Mouse (Mus musculus) limb, embryonic 10.5 days (tissue): Measurements from ENCODE around the gene Pqlc2. TPM values are rescaled to one million over a fixed set of nuclear protein-coding genes. Genes with fewer than 3 reads are reported as not detected.
A peak's percentile ranks its signal among the peaks of the same experiment; 100 is the strongest.

Source experiments
- DNase-seq: peaks from one replicate; pipeline ENCODE4 v3.0.0-alpha.2; 2017; ENCODE audit warnings: low spot score
- H3K27ac ChIP-seq: fragments of 300-500 bp; sonication (generic); 2 replicates; pipeline ENCODE4 v1.5.1; 2016; ENCODE audit warnings: mild to moderate bottlenecking
- H3K27me3 ChIP-seq: fragments of 300-500 bp; sonication (generic); 2 replicates; pipeline ENCODE4 v1.6.1; 2016; ENCODE audit warnings: low read depth, mild to moderate bottlenecking; ENCODE audit not compliant: poor library complexity, severe bottlenecking
- H3K36me3 ChIP-seq: fragments of 300-500 bp; sonication (generic); 2 replicates; pipeline ENCODE4 v1.6.1; 2016; ENCODE audit warnings: mild to moderate bottlenecking, moderate library complexity
- H3K4me1 ChIP-seq: fragments of 300-500 bp; sonication (generic); 2 replicates; pipeline ENCODE4 v1.6.1; 2016
- H3K4me3 ChIP-seq: fragments of 300-500 bp; sonication (generic); 2 replicates; pipeline ENCODE4 v1.5.1; 2016; ENCODE audit warnings: mild to moderate bottlenecking, moderate library complexity
- H3K9me3 ChIP-seq: fragments of 300-500 bp; sonication (generic); replicated peaks from 2 replicates; pipeline ENCODE4 v1.6.1; 2016; ENCODE audit warnings: mild to moderate bottlenecking
- WGBS: fragments of 180-500 bp; shearing (Covaris S2); methylation state at CpG from one replicate; pipeline ENCODE4 v1.1.7; 2016; 5-methylcytosine and 5-hydroxymethylcytosine counted together
- polyA plus RNA-seq: library from polyadenylated mRNA; unstranded; fragments of >200 nt; fragmentation: Nextera tagmentation; extraction: Ambion mirVana; gene quantifications from 2 replicates; pipeline ENCODE4 v1.2.1, GENCODE M21; 2016

The Pqlc2 gene
- polyA plus RNA-seq, 1 experiment from 2014 or later = 19.7 TPM

DNA sequence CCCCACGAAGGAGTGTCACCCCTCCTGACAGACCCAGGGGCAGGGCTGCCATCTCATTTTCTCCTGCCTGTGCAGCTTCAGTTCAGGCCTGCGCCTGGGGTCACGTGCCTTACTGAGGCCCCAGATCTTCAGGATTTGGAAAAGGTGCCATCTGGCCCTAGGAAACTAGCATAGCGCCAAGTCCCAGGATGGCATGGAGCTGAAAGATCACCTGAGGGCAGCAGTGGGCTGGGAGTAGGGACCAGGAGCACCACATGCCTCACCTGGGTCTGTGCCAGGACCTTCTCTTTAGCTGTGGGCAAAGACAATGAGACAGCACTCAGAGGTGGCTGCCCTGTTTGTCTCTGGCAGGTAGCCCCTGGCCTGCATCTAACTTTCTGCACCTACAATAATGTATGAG lies 12.9 kb downstream of the Pqlc2 start:
- Histone ChIP-seq H3K27me3 (no peaks in the 10 kb centered on the region), H3K36me3 (peaks cover 48% of the 10 kb centered on the region), H3K4me3 (no peak overlapping the region), H3K27ac (no peak overlapping the region), H3K4me1 (peaks cover 15% of the 10 kb centered on the region), H3K9me3 (no peaks in the 10 kb centered on the region)
- DNase-seq = no peak
- WGBS = 87% methylated on average over 4 of the region's 4 CpGs

DNA sequence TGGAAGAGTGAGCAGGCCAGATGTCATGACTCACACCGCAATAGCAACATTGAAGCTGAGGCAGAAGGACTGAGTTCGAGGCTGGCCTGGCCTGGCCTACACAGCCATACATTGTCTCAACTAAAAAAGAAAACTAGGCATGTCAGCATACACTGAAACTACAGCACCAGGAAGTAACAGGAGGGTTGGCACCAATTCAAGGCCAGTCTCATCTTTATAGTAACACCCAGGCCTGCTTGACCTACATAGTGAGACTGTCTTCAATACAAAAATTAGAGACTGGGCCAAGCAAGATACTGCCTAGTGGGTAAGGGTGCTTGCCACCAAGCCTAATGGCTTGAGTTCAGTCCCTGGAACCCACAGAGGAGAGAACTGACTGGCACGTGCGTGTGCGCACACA lies 18.5 kb downstream of the Pqlc2 start:
- H3K4me1 ChIP-seq = peaks cover 47% of the 10 kb centered on the region
- 96% methylated on average over 5 of the region's 5 CpGs for WGBS
- DNase-seq = no peak
- H3K27ac ChIP-seq = no peak overlapping the region
- H3K9me3 ChIP-seq = no peaks in the 10 kb centered on the region
- H3K4me3 ChIP-seq = no peak overlapping the region
- H3K36me3 ChIP-seq = peaks cover 54% of the 10 kb centered on the region
- H3K27me3 ChIP-seq = no peaks in the 10 kb centered on the region

DNA sequence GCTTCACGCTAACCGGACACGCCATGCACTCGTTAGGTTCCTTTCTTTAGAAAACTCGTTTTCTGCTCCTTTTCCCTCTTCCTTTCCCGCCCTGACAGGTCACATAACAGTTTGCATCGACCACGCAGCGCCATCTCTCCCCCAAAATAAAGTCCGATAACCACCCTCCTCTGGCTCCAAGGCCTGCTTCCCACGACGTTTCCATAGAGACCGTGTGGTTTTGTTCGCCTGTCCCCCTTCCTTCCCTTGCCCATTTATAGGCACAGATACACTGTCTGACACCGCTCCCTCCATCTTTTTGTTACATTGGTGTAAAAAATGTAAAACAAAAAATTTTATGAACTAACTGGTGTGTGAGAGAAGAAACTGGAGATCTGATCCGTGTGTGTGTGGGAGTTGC lies 19.4 kb downstream of the Pqlc2 start:
- WGBS = 88% methylated on average over 16 of the region's 16 CpGs
- Histone ChIP-seq H3K4me3 (no peak overlapping the region), H3K36me3 (peaks cover 62% of the 10 kb centered on the region), H3K27me3 (no peaks in the 10 kb centered on the region), H3K9me3 (no peaks in the 10 kb centered on the region), H3K27ac (no peak overlapping the region), H3K4me1 (peaks cover 47% of the 10 kb centered on the region)
- DNase-seq = no peak

DNA sequence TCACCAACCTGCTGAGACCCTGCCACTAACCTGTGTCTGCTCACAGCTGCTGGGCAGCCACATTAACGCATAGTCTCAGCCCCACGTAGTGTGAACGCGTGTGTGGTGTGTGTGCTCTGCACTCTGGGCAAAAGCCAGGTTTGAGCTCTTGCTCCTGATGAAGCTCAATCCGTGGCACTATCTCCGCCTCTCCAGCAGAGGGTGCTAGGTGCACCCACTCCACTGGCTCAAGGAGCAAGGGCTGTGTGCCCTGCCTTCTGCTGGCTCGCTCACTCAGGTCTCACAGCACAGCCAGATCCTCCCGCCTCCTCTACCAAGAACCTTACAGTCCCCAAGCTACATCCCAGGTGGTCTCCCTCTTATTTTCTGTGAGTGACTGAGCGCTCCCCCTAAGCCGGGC lies 21.5 kb downstream of the Pqlc2 start:
- no peak overlapping the region for H3K4me3 ChIP-seq
- no peaks in the 10 kb centered on the region for H3K9me3 ChIP-seq
- 62% methylated on average over 10 of the region's 10 CpGs for WGBS
- no peaks in the 10 kb centered on the region for H3K27me3 ChIP-seq
- peak overlapping the region; percentile 63 for H3K27ac ChIP-seq
- peak; percentile 69 for DNase-seq
- H3K4me1 ChIP-seq = peaks cover 65% of the 10 kb centered on the region
- H3K36me3 ChIP-seq = peaks cover 81% of the 10 kb centered on the region

DNA sequence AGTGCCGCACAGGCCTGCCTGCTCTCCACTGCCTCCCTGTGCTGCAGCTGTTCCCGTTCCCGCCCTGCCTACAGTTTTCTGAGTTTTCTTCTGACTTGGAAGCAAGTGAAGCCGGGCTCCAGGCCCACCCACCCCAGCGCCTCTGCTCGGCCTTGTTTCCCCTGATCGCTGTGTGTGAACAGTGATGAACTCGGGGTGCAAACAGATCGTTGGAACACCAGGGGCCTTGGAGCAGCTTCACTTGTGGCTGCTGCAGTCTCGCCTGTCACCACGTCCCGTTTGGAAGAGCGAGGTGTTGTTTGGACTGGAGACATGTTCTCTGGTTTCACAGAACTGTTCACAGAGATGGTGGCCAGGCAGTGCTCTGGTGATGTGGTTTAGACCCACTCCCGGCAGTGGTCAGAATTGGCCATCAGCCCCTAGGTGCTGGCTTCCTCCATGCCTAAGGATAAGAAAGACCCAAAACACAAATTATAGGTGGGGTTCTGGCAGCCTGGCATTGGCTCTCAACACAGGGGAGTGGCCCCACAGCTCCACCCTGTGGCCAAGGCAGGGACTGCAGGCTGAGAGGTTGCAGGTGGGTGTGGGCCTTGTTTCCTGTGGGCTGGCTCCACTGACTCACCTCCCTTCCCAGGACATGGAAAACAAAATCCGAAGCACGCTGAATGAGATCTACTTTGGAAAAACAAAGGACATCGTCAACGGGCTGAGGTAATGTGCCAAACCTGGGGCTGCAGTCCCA lies 23.2 kb downstream of the Pqlc2 start:
- H3K27ac ChIP-seq = peak overlapping the region; percentile 54; the same call in 1 of the 2 replicates
- H3K4me1 ChIP-seq = peaks cover 79% of the 10 kb centered on the region
- WGBS = 86% methylated on average over 18 of the region's 18 CpGs
- H3K4me3 ChIP-seq = no peak overlapping the region
- no peaks in the 10 kb centered on the region for H3K27me3 ChIP-seq
- no peaks in the 10 kb centered on the region for H3K9me3 ChIP-seq
- peak; percentile 91 for DNase-seq
- H3K36me3 ChIP-seq = peaks cover 93% of the 10 kb centered on the region

DNA sequence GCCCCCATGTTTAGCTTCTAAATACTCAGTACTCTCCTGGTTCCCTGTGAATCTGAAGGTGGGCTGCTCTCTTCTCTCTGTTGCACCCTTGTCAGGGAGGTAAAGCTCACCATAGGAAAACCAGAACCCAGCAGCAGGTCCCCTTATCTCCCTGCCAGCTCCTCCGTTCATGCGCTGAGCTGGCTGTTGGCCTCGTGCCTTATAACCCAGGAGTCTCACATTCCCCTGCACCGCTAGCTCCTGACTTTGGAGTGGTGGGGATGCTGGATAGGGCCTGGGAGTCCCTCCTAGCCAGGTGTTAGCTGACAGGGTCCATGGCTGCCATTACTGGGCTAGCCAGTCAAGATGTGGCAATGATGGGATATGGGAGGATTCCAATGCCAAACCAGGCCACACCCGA lies 24.3 kb downstream of the Pqlc2 start:
- WGBS = 91% methylated on average over 5 of the region's 5 CpGs
- Histone ChIP-seq H3K27me3 (no peaks in the 10 kb centered on the region), H3K36me3 (peaks cover 94% of the 10 kb centered on the region), H3K4me3 (no peak overlapping the region), H3K4me1 (peaks cover 90% of the 10 kb centered on the region), H3K9me3 (no peaks in the 10 kb centered on the region), H3K27ac (peak overlapping the region; percentile 54)
- DNase-seq = no peak

DNA sequence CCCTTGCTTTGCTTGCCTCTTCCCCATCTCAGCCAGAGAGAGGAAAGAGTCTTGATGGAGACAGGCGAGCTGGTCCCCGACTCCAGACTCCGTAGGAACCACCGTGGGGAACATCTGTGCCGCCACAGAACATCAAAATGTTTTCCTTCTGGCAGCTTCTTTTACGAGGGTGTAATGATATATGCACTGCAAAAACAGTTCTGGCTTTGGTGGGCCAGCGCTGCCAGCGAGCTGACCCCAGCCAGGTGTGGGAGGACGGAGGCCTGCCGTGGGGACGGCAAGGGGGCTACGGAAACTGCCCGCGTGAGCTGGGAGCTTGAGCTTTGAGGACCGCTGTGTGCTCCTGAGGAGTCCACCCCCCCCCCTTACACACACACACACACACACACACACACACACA lies 25.6 kb downstream of the Pqlc2 start:
- Histone ChIP-seq H3K27me3 (no peaks in the 10 kb centered on the region), H3K4me1 (peaks cover 80% of the 10 kb centered on the region), H3K4me3 (no peak overlapping the region), H3K9me3 (no peaks in the 10 kb centered on the region), H3K27ac (peak overlapping the region; percentile 71), H3K36me3 (peaks cover 94% of the 10 kb centered on the region)
- 64% methylated on average over 15 of the region's 15 CpGs for WGBS
- DNase-seq = peak; percentile 61

DNA sequence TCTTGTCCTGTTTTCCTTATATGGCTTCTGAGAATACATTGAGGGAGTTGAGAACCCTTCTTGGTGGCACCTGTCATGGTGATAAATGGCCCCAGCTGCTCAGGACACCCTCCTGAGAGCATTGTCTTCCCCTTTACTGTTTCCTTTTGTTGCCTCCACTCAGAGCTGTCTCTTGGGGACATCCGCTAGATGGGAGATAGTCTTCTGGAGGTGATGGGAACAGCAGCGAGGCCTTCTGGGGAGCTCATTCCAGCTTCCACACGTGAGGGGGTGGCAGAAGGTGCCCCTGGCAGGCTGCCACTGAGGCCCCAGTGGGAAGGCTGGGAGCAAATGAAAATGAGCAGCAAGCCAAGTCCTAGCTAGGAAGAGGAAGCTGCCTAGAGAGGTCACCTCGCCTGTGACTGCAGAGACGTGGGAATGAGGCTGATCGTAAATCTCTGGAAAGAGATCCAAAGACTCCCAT lies 27.5 kb downstream of the Pqlc2 start:
- Histone ChIP-seq H3K27me3 (no peaks in the 10 kb centered on the region), H3K27ac (peak overlapping the region; percentile 43; the same call in 1 of the 2 replicates), H3K36me3 (peaks cover 82% of the 10 kb centered on the region), H3K4me1 (peaks cover 61% of the 10 kb centered on the region), H3K9me3 (no peaks in the 10 kb centered on the region), H3K4me3 (no peak overlapping the region)
- DNase-seq = no peak
- 57% methylated on average over 6 of the region's 6 CpGs for WGBS

DNA sequence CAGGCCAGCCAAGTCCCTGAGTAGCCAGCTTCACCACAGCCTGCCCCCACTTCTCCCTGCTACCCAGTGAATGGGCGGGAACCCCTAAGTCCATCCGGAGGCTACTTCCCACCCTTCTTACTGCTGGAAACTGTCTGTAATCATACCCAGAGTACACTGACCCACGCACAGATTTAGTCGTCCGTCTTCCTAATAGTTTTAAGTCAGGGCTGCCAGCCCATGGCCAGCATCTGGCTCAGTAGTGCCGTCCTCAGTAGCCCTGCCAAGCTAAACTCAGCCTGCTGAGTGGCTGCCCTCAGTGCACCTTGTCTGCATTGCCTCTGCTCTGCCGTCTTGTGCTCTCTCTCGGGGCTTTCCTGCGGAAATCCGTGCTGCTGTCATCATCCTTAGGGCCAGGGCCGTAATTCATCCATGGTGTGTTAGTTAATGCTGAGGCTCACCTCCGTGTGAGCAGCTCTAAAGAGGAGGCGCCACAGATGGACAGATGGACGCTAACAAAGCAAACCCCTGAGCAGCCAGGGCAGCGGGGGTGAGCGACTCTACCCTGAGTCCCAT lies 28.6 kb downstream of the Pqlc2 start:
- 82% methylated on average over 16 of the region's 16 CpGs for WGBS
- H3K4me1 ChIP-seq = peaks cover 56% of the 10 kb centered on the region
- peaks cover 78% of the 10 kb centered on the region for H3K36me3 ChIP-seq

DNA sequence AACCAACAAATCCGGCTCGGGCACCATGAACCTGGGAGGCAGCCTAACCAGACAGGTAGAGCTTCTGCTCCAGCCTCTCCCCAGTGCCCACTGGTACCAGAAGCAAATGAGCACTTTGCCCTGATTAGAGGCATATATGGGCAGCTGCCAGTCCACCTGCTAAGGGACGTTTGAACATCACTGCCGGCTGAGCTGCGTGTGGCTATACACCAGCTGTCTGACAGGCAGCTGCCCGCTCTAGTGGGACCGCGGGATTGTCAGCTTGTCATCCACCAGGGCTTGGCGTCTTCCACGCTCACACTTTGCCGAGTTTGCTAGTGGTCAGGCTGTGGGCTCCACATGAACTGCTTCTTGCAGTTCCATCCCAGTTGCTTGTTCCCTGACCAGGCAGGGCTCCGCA lies 30.0 kb downstream of the Pqlc2 start:
- H3K27me3 ChIP-seq = no peaks in the 10 kb centered on the region
- peaks cover 71% of the 10 kb centered on the region for H3K36me3 ChIP-seq
- no peak for DNase-seq
- H3K9me3 ChIP-seq = no peaks in the 10 kb centered on the region
- no peak overlapping the region for H3K4me3 ChIP-seq
- 96% methylated on average over 12 of the region's 12 CpGs for WGBS
- H3K4me1 ChIP-seq = peaks cover 54% of the 10 kb centered on the region
- H3K27ac ChIP-seq = no peak overlapping the region

More for the DNA sequence above, 28.6 kb downstream of the Pqlc2 start:
- Histone ChIP-seq H3K27me3 (no peaks in the 10 kb centered on the region), H3K27ac (peak overlapping the region; percentile 47; the same call in 1 of the 2 replicates), H3K9me3 (no peaks in the 10 kb centered on the region), H3K4me3 (no peak overlapping the region)
- no peak for DNase-seq

DNA sequence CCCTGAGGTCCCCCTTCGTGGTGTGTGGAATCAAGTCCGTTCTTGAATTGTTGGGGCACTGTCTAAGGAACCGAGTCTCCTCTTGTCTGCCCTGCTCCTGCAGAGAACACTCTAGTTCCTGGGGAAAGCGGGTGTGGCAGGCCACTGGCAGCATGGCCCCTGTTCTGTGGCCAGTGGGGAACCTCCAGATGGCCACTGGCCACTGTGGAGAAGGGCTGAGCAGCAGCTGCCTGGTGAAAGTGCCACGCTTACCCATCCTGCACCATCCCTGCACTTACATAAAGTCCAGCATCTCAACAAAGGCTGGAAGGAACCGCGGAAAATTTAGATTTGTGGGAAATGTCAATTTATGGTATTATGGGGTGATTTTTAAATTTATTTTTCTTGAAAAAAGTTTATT lies 34.1 kb downstream of the Pqlc2 start:
- no peak for DNase-seq
- H3K4me1 ChIP-seq = peaks cover 37% of the 10 kb centered on the region
- 88% methylated on average over 7 of the region's 7 CpGs for WGBS
- peaks cover 70% of the 10 kb centered on the region for H3K36me3 ChIP-seq
- H3K27me3 ChIP-seq = no peaks in the 10 kb centered on the region
- 0 out of 2 replicates have a peak overlapping the region, but pooled peaks have one; percentile 7 for H3K27ac ChIP-seq
- no peak overlapping the region for H3K4me3 ChIP-seq
- H3K9me3 ChIP-seq = no peaks in the 10 kb centered on the region

DNA sequence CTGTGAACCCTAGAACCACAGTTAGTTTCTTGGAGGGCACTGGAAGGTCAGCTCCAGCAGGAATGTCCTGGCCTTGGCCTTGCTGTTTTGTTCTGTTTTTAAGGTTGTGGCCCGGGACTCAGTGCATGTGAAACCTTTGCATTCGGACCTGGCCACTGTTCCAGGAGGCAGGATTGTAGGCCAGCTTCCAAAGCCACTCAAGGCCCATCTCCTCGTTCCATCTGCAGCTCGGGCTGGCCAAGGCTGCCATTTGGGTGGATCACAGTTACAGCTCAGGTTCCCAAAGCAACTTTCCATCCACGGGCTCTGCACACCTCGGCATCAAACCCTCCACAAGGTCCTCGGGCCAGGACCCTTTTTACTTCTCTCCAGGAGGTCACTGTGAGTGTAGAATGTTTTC lies 35.9 kb downstream of the Pqlc2 start:
- WGBS = 94% methylated on average over 7 of the region's 7 CpGs
- Histone ChIP-seq H3K4me1 (peaks cover 49% of the 10 kb centered on the region), H3K27me3 (no peaks in the 10 kb centered on the region), H3K9me3 (no peaks in the 10 kb centered on the region), H3K4me3 (no peak overlapping the region), H3K36me3 (peaks cover 61% of the 10 kb centered on the region), H3K27ac (no peak overlapping the region; the same call in 1 of the 2 replicates)
- DNase-seq = no peak

DNA sequence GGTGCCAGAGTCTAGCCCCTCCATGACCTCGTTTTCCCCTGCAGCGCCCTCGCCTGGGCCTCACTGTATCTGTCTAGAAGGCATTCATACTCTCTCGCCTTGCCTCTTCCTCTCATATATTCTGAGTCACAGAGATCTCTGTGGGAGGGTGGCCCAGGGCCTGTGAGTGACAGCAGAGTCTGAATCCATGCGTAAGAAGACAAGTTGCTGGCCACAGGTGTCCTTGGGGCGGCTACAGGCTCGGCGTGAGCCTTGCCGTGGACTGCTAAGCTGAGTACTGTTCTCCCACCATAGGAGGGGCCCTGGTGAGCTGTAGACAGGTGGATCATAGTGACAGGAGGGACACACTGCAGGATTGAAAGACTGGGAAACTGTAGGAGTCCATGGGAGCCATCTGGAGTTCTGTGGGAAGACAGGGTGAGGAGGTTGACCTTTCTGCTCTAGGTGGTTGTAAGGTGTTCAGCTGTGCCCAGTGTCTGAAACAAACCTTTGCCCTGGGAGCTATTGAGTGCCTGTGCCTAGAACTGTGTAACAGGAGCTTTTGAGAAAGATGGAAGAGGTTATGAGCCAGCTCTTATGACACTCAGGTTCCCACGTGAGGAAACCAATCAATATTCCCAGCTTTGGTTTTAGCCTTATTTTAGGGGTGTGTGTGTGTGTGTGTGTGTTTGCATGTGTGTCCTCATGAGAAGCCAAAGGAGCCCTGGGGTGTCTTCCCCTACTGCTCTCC lies 37.4 kb downstream of the Pqlc2 start:
- H3K4me3 ChIP-seq = no peak overlapping the region
- DNase-seq = no peak
- no peaks in the 10 kb centered on the region for H3K9me3 ChIP-seq
- H3K36me3 ChIP-seq = peaks cover 72% of the 10 kb centered on the region
- H3K27ac ChIP-seq = peak overlapping the region; percentile 28; the same call in 1 of the 2 replicates
- H3K4me1 ChIP-seq = peaks cover 64% of the 10 kb centered on the region
- 91% methylated on average over 10 of the region's 10 CpGs for WGBS
- H3K27me3 ChIP-seq = no peaks in the 10 kb centered on the region
